Mouse (Mus musculus): ENCODE measurements at regions not wholly inside any gene's neighbourhood (a gene's known extent, or its start where the extent isn't known, plus 50 kb on each side); places are given as distances from the start of the nearest gene placed in this dataset.

- no peak for ATAC-seq (ENCODE audit: low FRiP score, low read depth)
- H3K36me3 ChIP-seq: no peaks in the 10 kb centered on the region
- no peak overlapping the region for H3K9ac ChIP-seq
- no peaks in the 10 kb centered on the region for H3K27me3 ChIP-seq (replicated peaks)
- no peak overlapping the region for H3K4me2 ChIP-seq (replicated peaks)
- H3K27ac ChIP-seq: no peak overlapping the region
- 21% methylated on average over 10 of the region's 10 CpGs for WGBS
- H3K4me1 ChIP-seq: peaks cover 5% of the 10 kb centered on the region
- H3K4me3 ChIP-seq: no peak overlapping the region
- no peaks in the 10 kb centered on the region for H3K9me3 ChIP-seq
Measured at GRCm38 (mm10) chr1:75786173-75786820, 240.2 kb downstream of the Slc4a3 start.

GRCm38 (mm10) chr1:75791509-75791908 is 245.4 kb downstream of the Slc4a3 start:
- WGBS: 94% methylated on average over 1 of the region's 1 CpGs
- no peak overlapping the region for H3K4me2 ChIP-seq (replicated peaks)
- H3K27ac ChIP-seq: no peak overlapping the region
- no peak overlapping the region for H3K4me3 ChIP-seq
- H3K27me3 ChIP-seq (replicated peaks): no peaks in the 10 kb centered on the region
- no peaks in the 10 kb centered on the region for H3K36me3 ChIP-seq
- no peak for ATAC-seq (ENCODE audit: low FRiP score, low read depth)
- peaks cover 5% of the 10 kb centered on the region; the same call in 1 of the 2 replicates for H3K9me3 ChIP-seq
- no peak overlapping the region for H3K9ac ChIP-seq
- peaks cover under 1% of the 10 kb centered on the region; the same call in 1 of the 2 replicates for H3K4me1 ChIP-seq

- 42% methylated on average over 6 of the region's 6 CpGs for WGBS
- H3K9ac ChIP-seq: no peak overlapping the region
- 0 out of 2 replicates have a peak, but pooled peaks cover 3% of the 10 kb centered on the region for H3K4me1 ChIP-seq
- H3K27ac ChIP-seq: no peak overlapping the region
- no peaks in the 10 kb centered on the region for H3K27me3 ChIP-seq (replicated peaks)
- peaks cover 1% of the 10 kb centered on the region; the same call in 1 of the 2 replicates for H3K9me3 ChIP-seq
- H3K4me3 ChIP-seq: no peak overlapping the region
- ATAC-seq (ENCODE audit: low FRiP score, low read depth): no peak
- no peak overlapping the region for H3K4me2 ChIP-seq (replicated peaks)
- no peaks in the 10 kb centered on the region for H3K36me3 ChIP-seq
Measured at GRCm38 (mm10) chr1:75797793-75798192, 251.7 kb downstream of the Slc4a3 start.

- ATAC-seq (ENCODE audit: low FRiP score, low read depth): no peak
- no peak overlapping the region for H3K27ac ChIP-seq
- H3K27me3 ChIP-seq (replicated peaks): no peaks in the 10 kb centered on the region
- H3K9me3 ChIP-seq: no peaks in the 10 kb centered on the region
- 0 out of 2 replicates have a peak, but pooled peaks cover 3% of the 10 kb centered on the region for H3K4me1 ChIP-seq
- no peak overlapping the region for H3K4me3 ChIP-seq
- H3K4me2 ChIP-seq (replicated peaks): no peak overlapping the region
- no peaks in the 10 kb centered on the region for H3K36me3 ChIP-seq
- 68% methylated on average over 6 of the region's 6 CpGs for WGBS
- H3K9ac ChIP-seq: no peak overlapping the region
Measured at GRCm38 (mm10) chr1:75798375-75799099, 252.5 kb downstream of the Slc4a3 start.

GRCm38 (mm10) chr1:75804473-75804872 is 258.4 kb downstream of the Slc4a3 start:
- H3K4me2 ChIP-seq (replicated peaks): no peak overlapping the region
- H3K4me1 ChIP-seq: no peaks in the 10 kb centered on the region
- no peak overlapping the region for H3K4me3 ChIP-seq
- H3K36me3 ChIP-seq: no peaks in the 10 kb centered on the region
- 21% methylated on average over 2 of the region's 2 CpGs for WGBS
- no peak for ATAC-seq (ENCODE audit: low FRiP score, low read depth)
- no peak overlapping the region for H3K9ac ChIP-seq
- no peak overlapping the region for H3K27ac ChIP-seq
- no peaks in the 10 kb centered on the region for H3K9me3 ChIP-seq
- H3K27me3 ChIP-seq (replicated peaks): no peaks in the 10 kb centered on the region

GRCm38 (mm10) chr1:75812471-75812870 is 266.4 kb downstream of the Slc4a3 start:
- H3K4me2 ChIP-seq (replicated peaks): no peak overlapping the region
- no peak for ATAC-seq (ENCODE audit: low FRiP score, low read depth)
- H3K9me3 ChIP-seq: no peaks in the 10 kb centered on the region
- H3K27me3 ChIP-seq (replicated peaks): no peaks in the 10 kb centered on the region
- no peak overlapping the region for H3K4me3 ChIP-seq
- H3K4me1 ChIP-seq: no peaks in the 10 kb centered on the region
- WGBS: 92% methylated on average over 3 of the region's 3 CpGs
- no peaks in the 10 kb centered on the region for H3K36me3 ChIP-seq
- H3K27ac ChIP-seq: no peak overlapping the region
- H3K9ac ChIP-seq: no peak overlapping the region

GRCm38 (mm10) chr1:75826202-75826601 is 280.1 kb downstream of the Slc4a3 start:
- H3K27ac ChIP-seq: no peak overlapping the region
- H3K4me3 ChIP-seq: no peak overlapping the region
- H3K9me3 ChIP-seq: no peaks in the 10 kb centered on the region
- H3K4me1 ChIP-seq: no peaks in the 10 kb centered on the region
- H3K4me2 ChIP-seq (replicated peaks): no peak overlapping the region
- H3K36me3 ChIP-seq: no peaks in the 10 kb centered on the region
- H3K27me3 ChIP-seq (replicated peaks): no peaks in the 10 kb centered on the region
- no peak for ATAC-seq (ENCODE audit: low FRiP score, low read depth)
- WGBS: 65% methylated on average over 5 of the region's 5 CpGs
- no peak overlapping the region for H3K9ac ChIP-seq

- H3K27ac ChIP-seq: no peak overlapping the region
- no peaks in the 10 kb centered on the region for H3K9me3 ChIP-seq
- no peaks in the 10 kb centered on the region for H3K27me3 ChIP-seq (replicated peaks)
- ATAC-seq (ENCODE audit: low FRiP score, low read depth): no peak
- no peaks in the 10 kb centered on the region for H3K36me3 ChIP-seq
- no peak overlapping the region for H3K4me2 ChIP-seq (replicated peaks)
- no peak overlapping the region for H3K4me3 ChIP-seq
- H3K4me1 ChIP-seq: no peaks in the 10 kb centered on the region
- H3K9ac ChIP-seq: no peak overlapping the region
- 61% methylated on average over 12 of the region's 12 CpGs for WGBS
Measured at GRCm38 (mm10) chr1:75833071-75833830, 287.2 kb downstream of the Slc4a3 start.

- Histone ChIP-seq H3K4me2 (replicated peaks) (no peak overlapping the region), H3K36me3 (no peaks in the 10 kb centered on the region), H3K9me3 (no peaks in the 10 kb centered on the region), H3K4me1 (no peaks in the 10 kb centered on the region), H3K9ac (no peak overlapping the region), H3K4me3 (no peak overlapping the region), H3K27me3 (replicated peaks) (no peaks in the 10 kb centered on the region), H3K27ac (no peak overlapping the region)
- WGBS: 74% methylated on average over 3 of the region's 3 CpGs
- ATAC-seq (ENCODE audit: low FRiP score, low read depth): no peak
Measured at GRCm38 (mm10) chr1:75834361-75834760, 288.3 kb downstream of the Slc4a3 start.

- 74% methylated on average over 11 of the region's 11 CpGs for WGBS
- Histone ChIP-seq H3K27ac (no peak overlapping the region), H3K4me2 (replicated peaks) (no peak overlapping the region), H3K27me3 (replicated peaks) (no peaks in the 10 kb centered on the region), H3K36me3 (no peaks in the 10 kb centered on the region), H3K4me3 (no peak overlapping the region), H3K9ac (no peak overlapping the region), H3K9me3 (no peaks in the 10 kb centered on the region), H3K4me1 (peaks cover 5% of the 10 kb centered on the region)
- ATAC-seq (ENCODE audit: low FRiP score, low read depth): no peak
Measured at GRCm38 (mm10) chr1:75839551-75840223, 293.6 kb downstream of the Slc4a3 start.

- Histone ChIP-seq H3K36me3 (no peaks in the 10 kb centered on the region), H3K9ac (no peak overlapping the region), H3K4me3 (no peak overlapping the region), H3K9me3 (no peaks in the 10 kb centered on the region), H3K4me2 (replicated peaks) (no peak overlapping the region), H3K4me1 (peaks cover 11% of the 10 kb centered on the region), H3K27ac (no peak overlapping the region), H3K27me3 (replicated peaks) (no peaks in the 10 kb centered on the region)
- WGBS: 82% methylated on average over 4 of the region's 4 CpGs
- no peak for ATAC-seq (ENCODE audit: low FRiP score, low read depth)
Measured at GRCm38 (mm10) chr1:75842396-75842795, 296.3 kb downstream of the Slc4a3 start.

GRCm38 (mm10) chr1:75843326-75843725 is 297.3 kb downstream of the Slc4a3 start:
- H3K4me2 ChIP-seq (replicated peaks): no peak overlapping the region
- no peak for ATAC-seq (ENCODE audit: low FRiP score, low read depth)
- no peak overlapping the region for H3K9ac ChIP-seq
- H3K4me1 ChIP-seq: peaks cover 11% of the 10 kb centered on the region
- H3K4me3 ChIP-seq: no peak overlapping the region
- no peaks in the 10 kb centered on the region for H3K9me3 ChIP-seq
- no peak overlapping the region for H3K27ac ChIP-seq
- no peaks in the 10 kb centered on the region for H3K36me3 ChIP-seq
- WGBS: 94% methylated on average over 6 of the region's 6 CpGs
- H3K27me3 ChIP-seq (replicated peaks): no peaks in the 10 kb centered on the region

Measured in neural tube, embryonic 12.5 days (tissue).